ENCODE assay signal across 8 mouse cellular contexts in the genomic region with DNA sequence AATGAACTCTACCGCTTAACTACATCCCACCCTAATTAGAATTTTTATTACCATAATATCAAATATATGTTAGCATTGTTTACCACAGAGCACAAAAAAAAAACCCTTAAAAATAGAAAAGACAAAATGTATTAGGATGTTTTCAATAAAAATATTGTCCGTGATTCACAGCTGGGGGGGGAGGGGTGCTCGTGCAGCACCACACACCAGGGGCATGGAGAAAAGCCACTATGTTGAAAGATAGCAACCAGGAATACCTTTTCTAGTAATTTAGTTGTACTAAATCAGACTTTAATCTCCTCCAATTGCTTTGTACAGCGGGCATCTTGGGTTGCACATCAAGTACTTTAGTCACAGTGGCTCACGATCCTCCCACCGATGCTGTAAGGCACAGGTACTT. TPM values are rescaled to one million over a fixed set of nuclear protein-coding genes. Genes with fewer than 3 reads are reported as not detected.
A peak's percentile ranks its signal among the peaks of the same experiment; 100 is the strongest.
DNase-seq lines count a peak whose midpoint lies in the region; ATAC-seq and TF ChIP-seq lines count a peak whose summit lies in the region.

No protein-coding gene starts in this region.

- no peak for ATAC-seq in CD4-positive, CD25-positive, alpha-beta regulatory T cell, adult 4 months
- no peak for ATAC-seq in lung, embryonic 15.5 days (ENCODE audit: borderline replicate concordance, extremely low read depth, low FRiP score, low TSS enrichment)
- ATAC-seq in intestine, postnatal 0 days: no peak
- no peak for ATAC-seq in neural tube, embryonic 14.5 days (ENCODE audit: low read depth)

- H3K36me3 ChIP-seq in lung, embryonic 15.5 days: no peaks in the 10 kb centered on the region
- no peaks in the 10 kb centered on the region for H3K36me3 ChIP-seq in intestine, postnatal 0 days (ENCODE audit: control insufficient read depth, insufficient read depth)
- no peaks in the 10 kb centered on the region for H3K36me3 ChIP-seq in neural tube, embryonic 14.5 days (ENCODE audit: control insufficient read depth, insufficient read depth, low read length)

- WGBS in lung, embryonic 15.5 days: 55% methylated on average over 6 of the region's 6 CpGs
- WGBS in intestine, postnatal 0 days: 68% methylated on average over 6 of the region's 6 CpGs
- 42% methylated on average over 6 of the region's 6 CpGs for WGBS in neural tube, embryonic 14.5 days

- no peak overlapping the region for H3K27ac ChIP-seq in lung, embryonic 15.5 days
- H3K27ac ChIP-seq in intestine, postnatal 0 days (ENCODE audit: low read depth, low read length): no peak overlapping the region
- H3K27ac ChIP-seq in neural tube, embryonic 14.5 days (ENCODE audit: low read depth, low read length): no peak overlapping the region

- no peaks in the 10 kb centered on the region for H3K27me3 ChIP-seq in lung, embryonic 15.5 days
- H3K27me3 ChIP-seq in intestine, postnatal 0 days (replicated peaks; ENCODE audit: control insufficient read depth, insufficient read depth, low read length): no peaks in the 10 kb centered on the region
- H3K27me3 ChIP-seq in neural tube, embryonic 14.5 days (ENCODE audit: control insufficient read depth, insufficient read depth, low read length): no peaks in the 10 kb centered on the region

- H3K9me3 ChIP-seq in lung, embryonic 15.5 days: no peaks in the 10 kb centered on the region
- H3K9me3 ChIP-seq in intestine, postnatal 0 days (ENCODE audit: control insufficient read depth): no peaks in the 10 kb centered on the region
- H3K9me3 ChIP-seq in neural tube, embryonic 14.5 days (ENCODE audit: control insufficient read depth, low read length): no peaks in the 10 kb centered on the region

- H3K4me1 ChIP-seq in lung, embryonic 15.5 days: peaks cover 7% of the 10 kb centered on the region
- H3K4me1 ChIP-seq in intestine, postnatal 0 days (replicated peaks; ENCODE audit: control insufficient read depth, insufficient read depth, low read length): no peaks in the 10 kb centered on the region
- H3K4me1 ChIP-seq in neural tube, embryonic 14.5 days (ENCODE audit: control insufficient read depth, insufficient read depth, low read length): peaks cover 8% of the 10 kb centered on the region

- peak overlapping the region; percentile 88; the same call in 1 of the 2 replicates for H3K9ac ChIP-seq in lung, embryonic 15.5 days
- peak overlapping the region; percentile 73 for H3K9ac ChIP-seq in intestine, postnatal 0 days (ENCODE audit: low read depth, low read length)
- peak overlapping the region; percentile 87; the same call in 1 of the 2 replicates for H3K9ac ChIP-seq in neural tube, embryonic 14.5 days (replicated peaks; ENCODE audit: low read depth, low read length)

- peak; percentile 21 for DNase-seq in CD4-positive, CD25-positive, alpha-beta regulatory T cell, adult 2 months (ENCODE audit: low read depth, low spot score)
- DNase-seq in lung, postnatal 10 days: no peak
- no peak for DNase-seq in cerebellum, adult 9-10 months
- DNase-seq in layer of hippocampus, postnatal 10 days (ENCODE audit: low spot score in 2 of 2): no peak

- H3K4me2 ChIP-seq in lung, embryonic 15.5 days: peak overlapping the region; percentile 94
- peak overlapping the region; percentile 82; the same call in 1 of the 2 replicates for H3K4me2 ChIP-seq in intestine, postnatal 0 days (replicated peaks; ENCODE audit: low read depth)
- H3K4me2 ChIP-seq in neural tube, embryonic 14.5 days (ENCODE audit: low read depth, low read length): peak overlapping the region; percentile 60

- no peak for TF ChIP-seq CTCF in intestine, postnatal 0 days (IDR thresholded peaks at IDR 0.05; ENCODE audit: low read depth)

- peak overlapping the region; percentile 86 for H3K4me3 ChIP-seq in lung, embryonic 15.5 days
- H3K4me3 ChIP-seq in intestine, postnatal 0 days (ENCODE audit: low read depth, low read length): peak overlapping the region; percentile 59; the same call in 1 of the 2 replicates
- H3K4me3 ChIP-seq in neural tube, embryonic 14.5 days (ENCODE audit: low read depth, low read length): peak overlapping the region; percentile 54

RNA-seq across cellular contexts. Expression of gene Samd15, which starts 0.7 kb away (rescaled TPM):
- 1 to 10 TPM in 1 of 2 experiments, not detected in 1; 5.3 TPM for polyA plus RNA-seq in CD4-positive, CD25-positive, alpha-beta regulatory T cell, adult 4 months (2017; shearing (Covaris generic))
- 1.3 and 1.9 TPM in 2 replicates for polyA plus RNA-seq in lung, embryonic 15.5 days (2015; fragmentation: Nextera tagmentation; extraction: Ambion mirVana)
- polyA plus RNA-seq in intestine, postnatal 0 days (2015; fragmentation: Nextera tagmentation; extraction: Ambion mirVana): 0.33 and 0.94 TPM in 2 replicates
- 2.6 and 3.2 TPM in 2 replicates for polyA plus RNA-seq in neural tube, embryonic 14.5 days (2014; fragmentation: Nextera tagmentation; extraction: Ambion mirVana)
- total RNA-seq in layer of hippocampus, postnatal 10 days (2021): 1 to 10 TPM; 2.3 to 3.1 TPM

RNA-seq across cellular contexts. Expression of gene Tmed8, which starts 1.5 kb away (rescaled TPM):
- polyA plus RNA-seq in CD4-positive, CD25-positive, alpha-beta regulatory T cell, adult 4 months (2017; shearing (Covaris generic)): 1 to 10 TPM; 2.2 to 3.4 TPM
- polyA plus RNA-seq in lung, embryonic 15.5 days (2015; fragmentation: Nextera tagmentation; extraction: Ambion mirVana): 2.2 and 2.6 TPM in 2 replicates
- polyA plus RNA-seq in intestine, postnatal 0 days (2015; fragmentation: Nextera tagmentation; extraction: Ambion mirVana): 0.98 and 1.1 TPM in 2 replicates
- polyA plus RNA-seq in neural tube, embryonic 14.5 days (2014; fragmentation: Nextera tagmentation; extraction: Ambion mirVana): 6.5 and 8.8 TPM in 2 replicates
- total RNA-seq in layer of hippocampus, postnatal 10 days (2021): 10 to 100 TPM; 26.8 to 27.5 TPM

RNA-seq across cellular contexts. Expression of gene Noxred1, which starts 39.7 kb away (rescaled TPM):
- 1 to 10 TPM in 1 of 2 experiments, under 1 TPM in 1; 0.73 to 1.5 TPM for polyA plus RNA-seq in CD4-positive, CD25-positive, alpha-beta regulatory T cell, adult 4 months (2017; shearing (Covaris generic))
- polyA plus RNA-seq in lung, embryonic 15.5 days (2015; fragmentation: Nextera tagmentation; extraction: Ambion mirVana): 0.26 and 0.39 TPM in 2 replicates
- polyA plus RNA-seq in intestine, postnatal 0 days (2015; fragmentation: Nextera tagmentation; extraction: Ambion mirVana): 0.14 and 0.21 TPM in 2 replicates
- polyA plus RNA-seq in neural tube, embryonic 14.5 days (2014; fragmentation: Nextera tagmentation; extraction: Ambion mirVana): 1.2 and 2.3 TPM in 2 replicates
- total RNA-seq in layer of hippocampus, postnatal 10 days (2021): 1 to 10 TPM; 1.1 to 1.5 TPM

RNA-seq across cellular contexts. Expression of gene Pomt2, which starts 51.0 kb away (rescaled TPM):
- polyA plus RNA-seq in CD4-positive, CD25-positive, alpha-beta regulatory T cell, adult 4 months (2017; shearing (Covaris generic)): 1 to 10 TPM in 1 of 2 experiments, under 1 TPM in 1; 0.89 to 1.1 TPM
- polyA plus RNA-seq in lung, embryonic 15.5 days (2015; fragmentation: Nextera tagmentation; extraction: Ambion mirVana): 16.4 and 16.8 TPM in 2 replicates
- 5.7 and 6.2 TPM in 2 replicates for polyA plus RNA-seq in intestine, postnatal 0 days (2015; fragmentation: Nextera tagmentation; extraction: Ambion mirVana)
- 14.4 and 16.9 TPM in 2 replicates for polyA plus RNA-seq in neural tube, embryonic 14.5 days (2014; fragmentation: Nextera tagmentation; extraction: Ambion mirVana)
- total RNA-seq in layer of hippocampus, postnatal 10 days (2021): 10 to 100 TPM; 20.1 to 20.3 TPM

RNA-seq across cellular contexts. Expression of gene Gstz1, which starts 51.8 kb away (rescaled TPM):
- 10 to 100 TPM; 13.8 to 21.4 TPM for polyA plus RNA-seq in CD4-positive, CD25-positive, alpha-beta regulatory T cell, adult 4 months (2017; shearing (Covaris generic))
- 33.3 and 34.4 TPM in 2 replicates for polyA plus RNA-seq in lung, embryonic 15.5 days (2015; fragmentation: Nextera tagmentation; extraction: Ambion mirVana)
- polyA plus RNA-seq in intestine, postnatal 0 days (2015; fragmentation: Nextera tagmentation; extraction: Ambion mirVana): 58.8 and 62.4 TPM in 2 replicates
- 33.0 and 39.2 TPM in 2 replicates for polyA plus RNA-seq in neural tube, embryonic 14.5 days (2014; fragmentation: Nextera tagmentation; extraction: Ambion mirVana)
- total RNA-seq in layer of hippocampus, postnatal 10 days (2021): 10 to 100 TPM; 53.2 to 54.2 TPM
